Mouse (Mus musculus) cerebellum, postnatal 10 days (tissue): ENCODE measurements around the gene Olfr328.
A peak's percentile ranks its signal among the peaks of the same experiment; 100 is the strongest.
"Not testable (repeated sequence)": the region's sequence is repeated elsewhere in the genome, so short reads cannot be mapped to it uniquely, and the experiment has no call there.

Experiments used
- DNase-seq, 2 experiments: peaks; one replicate each; pipeline ENCODE4 v3.0.0; 2021; ENCODE audit warnings: mixed read lengths in 2 of 2

Gene Olfr328

GRCm38 (mm10) chr11:58555536-58555935 is at the start of gene Olfr328:
Gene Olfr328, minus strand, starts transcription at chr11:58555636.
- peak; percentile 5 to 7 for DNase-seq

GRCm38 (mm10) chr11:58605228-58605627 is 49.8 kb upstream of the Olfr328 start:
- no peak for DNase-seq

GRCm38 (mm10) chr11:58604688-58605087 is 49.3 kb upstream of the Olfr328 start:
- no peak for DNase-seq

- no peak for DNase-seq
Observed at GRCm38 (mm10) chr11:58602800-58603560, 47.5 kb upstream of the Olfr328 start.

GRCm38 (mm10) chr11:58602062-58602461 is 46.6 kb upstream of the Olfr328 start:
- DNase-seq: no peak

GRCm38 (mm10) chr11:58597837-58598236 is 42.4 kb upstream of the Olfr328 start:
- DNase-seq: no peak

GRCm38 (mm10) chr11:58594814-58595213 is 39.4 kb upstream of the Olfr328 start, which contains the start of gene Olfr324:
Gene Olfr324, plus strand, starts transcription at chr11:58595114.
- no peak for DNase-seq

- no peak for DNase-seq
Observed at GRCm38 (mm10) chr11:58588620-58589250, 33.3 kb upstream of the Olfr328 start.

GRCm38 (mm10) chr11:58587898-58588348 is 32.5 kb upstream of the Olfr328 start:
- DNase-seq: peak; percentile 73 to 78

GRCm38 (mm10) chr11:58578636-58579035 is 23.2 kb upstream of the Olfr328 start:
- DNase-seq: peak; percentile 20 to 66

GRCm38 (mm10) chr11:58577430-58577829 is 22.0 kb upstream of the Olfr328 start, which contains the start of gene Olfr325:
Gene Olfr325, plus strand, starts transcription at chr11:58577730.
- DNase-seq: no peak

GRCm38 (mm10) chr11:58570405-58570804 is 15.0 kb upstream of the Olfr328 start, which contains the start of gene Olfr224:
Gene Olfr224, minus strand, starts transcription at chr11:58570553.
- no peak for DNase-seq

- DNase-seq: no peak
Observed at GRCm38 (mm10) chr11:58546322-58546721, 9.1 kb downstream of the Olfr328 start, which contains the start of gene Olfr329-ps. Gene Olfr329-ps, minus strand, starts transcription at chr11:58546422.

GRCm38 (mm10) chr11:58534736-58535135 is 20.7 kb downstream of the Olfr328 start, which contains the start of gene Olfr330:
Gene Olfr330, minus strand, starts transcription at chr11:58534836.
- not testable (repeated sequence) for DNase-seq

GRCm38 (mm10) chr11:58519756-58520155 is 35.7 kb downstream of the Olfr328 start:
- peak; percentile 4 to 23 for DNase-seq

GRCm38 (mm10) chr11:58518916-58519315 is 36.5 kb downstream of the Olfr328 start:
- peak; percentile 62 to 64 for DNase-seq

- not testable (repeated sequence) for DNase-seq
Observed at GRCm38 (mm10) chr11:58509058-58509457, 46.4 kb downstream of the Olfr328 start.

GRCm38 (mm10) chr11:58502472-58502871 is 53.0 kb downstream of the Olfr328 start, which contains the start of gene Olfr331:
Gene Olfr331, minus strand, starts transcription at chr11:58502572.
- DNase-seq: not testable (repeated sequence)
